Mouse (Mus musculus): ENCODE results near the gene Adam15. TPM values are rescaled to one million over a fixed set of nuclear protein-coding genes. Genes with fewer than 3 reads are reported as not detected.
A peak's percentile ranks its signal among the peaks of the same experiment; 100 is the strongest.

The Adam15 gene
- polyA plus RNA-seq, 1 experiment = 95.1 TPM

GRCm38 (mm10) chr3:89331561-89331960 is 18.2 kb downstream of the Adam15 start:
- DNase-seq = no peak
- no peaks in the 10 kb centered on the region for H3K36me3 ChIP-seq (ENCODE audit: control insufficient read depth, insufficient read depth, low read length)
- H3K27me3 ChIP-seq (replicated peaks; ENCODE audit: control insufficient read depth, insufficient read depth, low read length) = no peaks in the 10 kb centered on the region
- H3K4me1 ChIP-seq (ENCODE audit: control insufficient read depth, insufficient read depth, low read length) = no peaks in the 10 kb centered on the region
- TF ChIP-seq CTCF (conservative IDR thresholded peaks at IDR 0.05; ENCODE audit: insufficient read depth, insufficient read length, low read depth, low read length) = no peak
- no peak for TF ChIP-seq POLR2A (IDR thresholded peaks at IDR 0.05; ENCODE audit: low read depth, low read length)
- H3K27ac ChIP-seq (ENCODE audit: insufficient read depth, low read depth, low read length) = no peak overlapping the region
- H3K4me3 ChIP-seq (ENCODE audit: insufficient read depth, low read depth, low read length) = no peak overlapping the region
- 81% methylated on average over 13 of the region's 13 CpGs for WGBS

- Histone ChIP-seq H3K27me3 (replicated peaks; ENCODE audit: control insufficient read depth, insufficient read depth, low read length) (no peaks in the 10 kb centered on the region), H3K27ac (ENCODE audit: insufficient read depth, low read depth, low read length) (no peak overlapping the region), H3K36me3 (ENCODE audit: control insufficient read depth, insufficient read depth, low read length) (no peaks in the 10 kb centered on the region), H3K4me1 (ENCODE audit: control insufficient read depth, insufficient read depth, low read length) (no peaks in the 10 kb centered on the region), H3K4me3 (ENCODE audit: insufficient read depth, low read depth, low read length) (no peak overlapping the region)
- 43% methylated on average over 10 of the region's 10 CpGs for WGBS
- no peak for DNase-seq
- TF ChIP-seq POLR2A (IDR thresholded peaks at IDR 0.05; ENCODE audit: low read depth, low read length) (no peak), CTCF (conservative IDR thresholded peaks at IDR 0.05; ENCODE audit: insufficient read depth, insufficient read length, low read depth, low read length) (no peak)
Measured at GRCm38 (mm10) chr3:89330948-89331347, 18.8 kb downstream of the Adam15 start.

GRCm38 (mm10) chr3:89330346-89330745 is 19.4 kb downstream of the Adam15 start:
- Histone ChIP-seq H3K4me1 (ENCODE audit: control insufficient read depth, insufficient read depth, low read length) (no peaks in the 10 kb centered on the region), H3K27me3 (replicated peaks; ENCODE audit: control insufficient read depth, insufficient read depth, low read length) (no peaks in the 10 kb centered on the region), H3K27ac (ENCODE audit: insufficient read depth, low read depth, low read length) (no peak overlapping the region), H3K4me3 (ENCODE audit: insufficient read depth, low read depth, low read length) (no peak overlapping the region), H3K36me3 (ENCODE audit: control insufficient read depth, insufficient read depth, low read length) (no peaks in the 10 kb centered on the region)
- TF ChIP-seq POLR2A (IDR thresholded peaks at IDR 0.05; ENCODE audit: low read depth, low read length) = no peak
- DNase-seq = no peak
- 66% methylated on average over 3 of the region's 3 CpGs for WGBS

- H3K4me1 ChIP-seq (ENCODE audit: control insufficient read depth, insufficient read depth, low read length) = no peaks in the 10 kb centered on the region
- H3K27me3 ChIP-seq (replicated peaks; ENCODE audit: control insufficient read depth, insufficient read depth, low read length) = no peaks in the 10 kb centered on the region
- no peak overlapping the region for H3K27ac ChIP-seq (ENCODE audit: insufficient read depth, low read depth, low read length)
- TF ChIP-seq CTCF (conservative IDR thresholded peaks at IDR 0.05; ENCODE audit: insufficient read depth, insufficient read length, low read depth, low read length) (no peak), POLR2A (IDR thresholded peaks at IDR 0.05; ENCODE audit: low read depth, low read length) (no peak)
- DNase-seq = no peak
- 29% methylated on average over 4 of the region's 4 CpGs for WGBS
- no peaks in the 10 kb centered on the region for H3K36me3 ChIP-seq (ENCODE audit: control insufficient read depth, insufficient read depth, low read length)
- H3K4me3 ChIP-seq (ENCODE audit: insufficient read depth, low read depth, low read length) = no peak overlapping the region
Measured at GRCm38 (mm10) chr3:89328623-89329022, 21.2 kb downstream of the Adam15 start.

- Histone ChIP-seq H3K4me1 (ENCODE audit: control insufficient read depth, insufficient read depth, low read length) (no peaks in the 10 kb centered on the region), H3K4me3 (ENCODE audit: insufficient read depth, low read depth, low read length) (no peak overlapping the region), H3K36me3 (ENCODE audit: control insufficient read depth, insufficient read depth, low read length) (no peaks in the 10 kb centered on the region), H3K27me3 (replicated peaks; ENCODE audit: control insufficient read depth, insufficient read depth, low read length) (no peaks in the 10 kb centered on the region), H3K27ac (ENCODE audit: insufficient read depth, low read depth, low read length) (no peak overlapping the region)
- no peak for DNase-seq
- 42% methylated on average over 9 of the region's 9 CpGs for WGBS
- no peak for TF ChIP-seq CTCF (conservative IDR thresholded peaks at IDR 0.05; ENCODE audit: insufficient read depth, insufficient read length, low read depth, low read length)
- no peak for TF ChIP-seq POLR2A (IDR thresholded peaks at IDR 0.05; ENCODE audit: low read depth, low read length)
Measured at GRCm38 (mm10) chr3:89327371-89327870, 22.4 kb downstream of the Adam15 start.

- Histone ChIP-seq H3K36me3 (ENCODE audit: control insufficient read depth, insufficient read depth, low read length) (no peaks in the 10 kb centered on the region), H3K27me3 (replicated peaks; ENCODE audit: control insufficient read depth, insufficient read depth, low read length) (no peaks in the 10 kb centered on the region; the same call in 1 of the 2 replicates), H3K4me3 (ENCODE audit: insufficient read depth, low read depth, low read length) (no peak overlapping the region), H3K27ac (ENCODE audit: insufficient read depth, low read depth, low read length) (no peak overlapping the region), H3K4me1 (ENCODE audit: control insufficient read depth, insufficient read depth, low read length) (peaks cover 10% of the 10 kb centered on the region; the same call in 1 of the 2 replicates)
- WGBS = 96% methylated on average over 8 of the region's 8 CpGs
- TF ChIP-seq POLR2A (IDR thresholded peaks at IDR 0.05; ENCODE audit: low read depth, low read length) (no peak), CTCF (conservative IDR thresholded peaks at IDR 0.05; ENCODE audit: insufficient read depth, insufficient read length, low read depth, low read length) (no peak)
- no peak for DNase-seq
Measured at GRCm38 (mm10) chr3:89325882-89326281, 23.9 kb downstream of the Adam15 start.

GRCm38 (mm10) chr3:89322514-89323165 is 27.2 kb downstream of the Adam15 start, which contains the start of gene Efna3:
Gene Efna3 (minus strand): TSS chr3:89322965.
- WGBS = 2% methylated on average over 47 of the region's 53 CpGs
- Histone ChIP-seq H3K4me3 (ENCODE audit: insufficient read depth, low read depth, low read length) (peak within 1 kb of the TSS; percentile 56), H3K36me3 (ENCODE audit: control insufficient read depth, insufficient read depth, low read length) (no peaks in the 10 kb centered on the region), H3K27ac (ENCODE audit: insufficient read depth, low read depth, low read length) (no peak within 1 kb of the TSS), H3K27me3 (replicated peaks; ENCODE audit: control insufficient read depth, insufficient read depth, low read length) (peaks cover 7% of the 10 kb centered on the region), H3K4me1 (ENCODE audit: control insufficient read depth, insufficient read depth, low read length) (peaks cover 15% of the 10 kb centered on the region)
- TF ChIP-seq POLR2A (IDR thresholded peaks at IDR 0.05; ENCODE audit: low read depth, low read length) (no peak), CTCF (conservative IDR thresholded peaks at IDR 0.05; ENCODE audit: insufficient read depth, insufficient read length, low read depth, low read length) (no peak)
- peak; percentile 73 for DNase-seq

Measured in kidney, adult 2 months (tissue).